Mouse (Mus musculus): Measurements from ENCODE around the gene Sec14l1.

The Sec14l1 gene

GRCm38 (mm10) chr11:117201846-117202245 is 86.9 kb downstream of the Sec14l1 start:
- H3K36me3 ChIP-seq (ENCODE audit: insufficient read depth, low read length): no peaks in the 10 kb centered on the region
- no peak for TF ChIP-seq POU5F1 (IDR thresholded peaks at IDR 0.05; ENCODE audit: borderline replicate concordance, low read length)
- TF ChIP-seq NANOG (IDR thresholded peaks at IDR 0.05; ENCODE audit: borderline replicate concordance, low read length): no peak
- no peak for TF ChIP-seq CTCF (conservative IDR thresholded peaks at IDR 0.05; ENCODE audit: low read length)
- peaks cover under 1% of the 10 kb centered on the region; the same call in 1 of the 2 replicates for H3K9me3 ChIP-seq (ENCODE audit: low read length)
- no peak overlapping the region for H3K4me3 ChIP-seq (replicated peaks; ENCODE audit: low read length)
- H3K27me3 ChIP-seq (ENCODE audit: insufficient read depth, low read length): peaks cover 64% of the 10 kb centered on the region
- peaks cover 40% of the 10 kb centered on the region for H3K4me1 ChIP-seq (replicated peaks; ENCODE audit: low read depth, low read length)

GRCm38 (mm10) chr11:117204606-117205005 is 89.6 kb downstream of the Sec14l1 start:
- Histone ChIP-seq H3K9me3 (ENCODE audit: low read length) (peaks cover 10% of the 10 kb centered on the region), H3K36me3 (ENCODE audit: insufficient read depth, low read length) (no peaks in the 10 kb centered on the region), H3K27me3 (ENCODE audit: insufficient read depth, low read length) (peaks cover 39% of the 10 kb centered on the region), H3K4me3 (replicated peaks; ENCODE audit: low read length) (peak overlapping the region; percentile 53), H3K4me1 (replicated peaks; ENCODE audit: low read depth, low read length) (peaks cover 51% of the 10 kb centered on the region)
- TF ChIP-seq NANOG (IDR thresholded peaks at IDR 0.05; ENCODE audit: borderline replicate concordance, low read length) (no peak), CTCF (conservative IDR thresholded peaks at IDR 0.05; ENCODE audit: low read length) (no peak), POU5F1 (IDR thresholded peaks at IDR 0.05; ENCODE audit: borderline replicate concordance, low read length) (no peak)

GRCm38 (mm10) chr11:117205042-117205441 is 90.1 kb downstream of the Sec14l1 start:
- H3K27me3 ChIP-seq (ENCODE audit: insufficient read depth, low read length): peaks cover 34% of the 10 kb centered on the region
- peaks cover 51% of the 10 kb centered on the region for H3K4me1 ChIP-seq (replicated peaks; ENCODE audit: low read depth, low read length)
- H3K4me3 ChIP-seq (replicated peaks; ENCODE audit: low read length): no peak overlapping the region
- TF ChIP-seq NANOG (IDR thresholded peaks at IDR 0.05; ENCODE audit: borderline replicate concordance, low read length) (no peak), CTCF (conservative IDR thresholded peaks at IDR 0.05; ENCODE audit: low read length) (no peak), POU5F1 (IDR thresholded peaks at IDR 0.05; ENCODE audit: borderline replicate concordance, low read length) (no peak)
- no peaks in the 10 kb centered on the region for H3K36me3 ChIP-seq (ENCODE audit: insufficient read depth, low read length)
- peaks cover 11% of the 10 kb centered on the region for H3K9me3 ChIP-seq (ENCODE audit: low read length)

- H3K9me3 ChIP-seq (ENCODE audit: low read length): peaks cover 11% of the 10 kb centered on the region
- H3K36me3 ChIP-seq (ENCODE audit: insufficient read depth, low read length): no peaks in the 10 kb centered on the region
- H3K4me1 ChIP-seq (replicated peaks; ENCODE audit: low read depth, low read length): peaks cover 48% of the 10 kb centered on the region
- H3K27me3 ChIP-seq (ENCODE audit: insufficient read depth, low read length): peaks cover 31% of the 10 kb centered on the region
- no peak for TF ChIP-seq NANOG (IDR thresholded peaks at IDR 0.05; ENCODE audit: borderline replicate concordance, low read length)
- TF ChIP-seq POU5F1 (IDR thresholded peaks at IDR 0.05; ENCODE audit: borderline replicate concordance, low read length): no peak
- TF ChIP-seq CTCF (conservative IDR thresholded peaks at IDR 0.05; ENCODE audit: low read length): no peak
- H3K4me3 ChIP-seq (replicated peaks; ENCODE audit: low read length): no peak overlapping the region
These were observed 90.5 kb downstream of the Sec14l1 start for GRCm38 (mm10) chr11:117205447-117205846.

GRCm38 (mm10) chr11:117207436-117207835 is 92.5 kb downstream of the Sec14l1 start:
- TF ChIP-seq CTCF (conservative IDR thresholded peaks at IDR 0.05; ENCODE audit: low read length): no peak
- Histone ChIP-seq H3K27me3 (ENCODE audit: insufficient read depth, low read length) (peaks cover 13% of the 10 kb centered on the region), H3K9me3 (ENCODE audit: low read length) (peaks cover 11% of the 10 kb centered on the region), H3K4me3 (replicated peaks; ENCODE audit: low read length) (no peak overlapping the region), H3K36me3 (ENCODE audit: insufficient read depth, low read length) (no peaks in the 10 kb centered on the region), H3K4me1 (replicated peaks; ENCODE audit: low read depth, low read length) (peaks cover 46% of the 10 kb centered on the region)

- no peak overlapping the region for H3K4me3 ChIP-seq (replicated peaks; ENCODE audit: low read length)
- H3K4me1 ChIP-seq (replicated peaks; ENCODE audit: low read depth, low read length): peaks cover 50% of the 10 kb centered on the region
- no peaks in the 10 kb centered on the region for H3K36me3 ChIP-seq (ENCODE audit: insufficient read depth, low read length)
These were observed 93.2 kb downstream of the Sec14l1 start for GRCm38 (mm10) chr11:117208151-117208673.

More at GRCm38 (mm10) chr11:117208151-117208673, 93.2 kb downstream of the Sec14l1 start:
- Histone ChIP-seq H3K27me3 (ENCODE audit: insufficient read depth, low read length) (peaks cover 8% of the 10 kb centered on the region), H3K9me3 (ENCODE audit: low read length) (peaks cover 11% of the 10 kb centered on the region)
- TF ChIP-seq CTCF (conservative IDR thresholded peaks at IDR 0.05; ENCODE audit: low read length): no peak
- TF ChIP-seq POU5F1 (IDR thresholded peaks at IDR 0.05; ENCODE audit: borderline replicate concordance, low read length): no peak
- no peak for TF ChIP-seq NANOG (IDR thresholded peaks at IDR 0.05; ENCODE audit: borderline replicate concordance, low read length)
